Mouse (Mus musculus): ENCODE data around the gene Cdk19.

GRCm38 (mm10) chr10:40482285-40482684 lies 142.9 kb downstream of the Cdk19 start:
- no peak for TF ChIP-seq CTCF (IDR thresholded peaks at IDR 0.05; ENCODE audit: extremely low read depth, insufficient read depth, insufficient read length, insufficient replicate concordance)
- no peak for TF ChIP-seq POLR2A (IDR thresholded peaks at IDR 0.05; ENCODE audit: low read depth, low read length)

All from spleen, adult 2 months (tissue).